Mouse (Mus musculus) lung, postnatal 0 days (tissue): ENCODE measurements around the gene Prss46.

Source experiments
- CTCF ChIP-seq: IDR thresholded peaks from 2 replicates; pipeline ENCODE4 v1.5.1; 2016; ENCODE audit warnings: antibody characterized with exemption, mild to moderate bottlenecking
- EP300 ChIP-seq: IDR thresholded peaks from 2 replicates; pipeline ENCODE4 v1.6.1; 2016; ENCODE audit warnings: antibody characterized with exemption, mild to moderate bottlenecking, control low read depth

GRCm38 (mm10) chr9:110874660-110875191, 30.4 kb downstream of the Prss46 start:
- no peak for TF ChIP-seq CTCF
- no peak for TF ChIP-seq EP300
